Mouse (Mus musculus) urinary bladder, postnatal 36 days (tissue): ENCODE measurements at regions not wholly inside any gene's neighbourhood (a gene's known extent, or its start where the extent isn't known, plus 50 kb on each side); places are given as distances from the start of the nearest gene placed in this dataset.

Source experiments
- DNase-seq, 2 experiments: peaks; one replicate each; pipeline ENCODE4 v3.0.0; 2022; ENCODE audit warnings: low spot score in 2 of 2, mixed read lengths in 1 of 2

- no peak for DNase-seq
Observed at GRCm38 (mm10) chr6:51002713-51003112, 348.5 kb upstream of the Npvf start.

- DNase-seq: no peak
Observed at GRCm38 (mm10) chr6:51006074-51006591, 351.9 kb upstream of the Npvf start.

DNA sequence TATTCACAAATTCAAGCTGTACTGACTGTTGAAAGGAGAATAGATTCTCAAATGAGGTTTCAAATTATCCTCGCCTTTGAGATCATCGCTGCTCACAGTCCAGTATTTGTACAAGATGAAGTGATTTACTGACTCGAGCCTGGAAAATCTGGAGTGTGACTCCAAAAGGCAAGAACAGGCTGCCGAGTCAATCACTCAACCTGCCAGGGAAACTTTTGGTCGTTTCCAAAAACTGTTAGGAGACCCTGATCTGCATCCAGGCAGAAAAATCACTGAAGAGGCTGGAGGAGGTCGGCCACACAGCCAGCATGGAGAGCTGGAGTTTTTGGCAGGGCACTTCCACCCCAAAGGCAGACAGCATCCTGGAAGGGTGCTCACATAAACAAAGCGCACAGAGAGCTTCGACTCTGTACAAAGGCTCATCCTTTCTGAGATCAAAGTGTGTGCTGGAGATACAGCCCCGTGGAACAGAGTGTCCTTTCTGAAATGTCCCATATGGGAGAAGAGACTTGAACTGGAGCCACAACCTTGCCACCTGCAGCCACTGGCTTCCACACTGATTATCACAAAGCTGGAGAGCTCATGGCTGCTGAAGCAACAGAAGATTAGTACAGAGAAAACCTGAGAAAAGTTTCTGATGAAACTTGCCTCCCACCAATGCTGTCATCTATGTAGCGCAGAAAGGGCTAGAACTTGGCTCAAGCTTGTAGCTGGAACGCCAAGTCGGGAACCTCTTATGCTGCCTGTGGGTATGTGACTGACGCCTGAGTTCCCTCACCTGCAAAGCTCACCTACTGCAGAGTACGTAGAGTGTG lies 355.5 kb upstream of the Npvf start:
- no peak for DNase-seq

DNA sequence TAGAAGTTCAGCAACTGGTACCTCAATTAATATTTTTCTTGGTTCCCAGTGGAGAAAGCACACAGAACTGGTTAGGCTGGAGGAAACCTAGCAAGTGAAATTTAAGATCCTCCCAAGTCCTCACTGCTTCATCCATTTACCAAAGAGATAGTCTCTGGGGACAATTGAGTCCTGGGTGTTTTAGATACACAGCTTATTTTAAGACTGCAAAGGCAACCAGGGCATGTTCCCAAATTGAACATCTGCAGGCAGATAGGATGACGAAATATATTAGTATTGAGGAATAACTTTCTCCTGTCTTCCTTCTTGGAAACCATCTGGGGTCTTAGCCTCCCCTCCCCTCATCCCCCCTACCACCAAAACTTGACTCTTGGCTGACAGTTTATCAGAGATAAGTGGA lies 356.3 kb upstream of the Npvf start:
- no peak for DNase-seq

GRCm38 (mm10) chr6:51012086-51012830 lies 358.0 kb upstream of the Npvf start:
- DNase-seq: peak in 1 of 2 experiments; percentile 42

- DNase-seq: no peak
Observed at GRCm38 (mm10) chr6:51015735-51016134, 361.5 kb upstream of the Npvf start.

GRCm38 (mm10) chr6:51016441-51017070 lies 362.3 kb upstream of the Npvf start:
- DNase-seq: no peak

DNA sequence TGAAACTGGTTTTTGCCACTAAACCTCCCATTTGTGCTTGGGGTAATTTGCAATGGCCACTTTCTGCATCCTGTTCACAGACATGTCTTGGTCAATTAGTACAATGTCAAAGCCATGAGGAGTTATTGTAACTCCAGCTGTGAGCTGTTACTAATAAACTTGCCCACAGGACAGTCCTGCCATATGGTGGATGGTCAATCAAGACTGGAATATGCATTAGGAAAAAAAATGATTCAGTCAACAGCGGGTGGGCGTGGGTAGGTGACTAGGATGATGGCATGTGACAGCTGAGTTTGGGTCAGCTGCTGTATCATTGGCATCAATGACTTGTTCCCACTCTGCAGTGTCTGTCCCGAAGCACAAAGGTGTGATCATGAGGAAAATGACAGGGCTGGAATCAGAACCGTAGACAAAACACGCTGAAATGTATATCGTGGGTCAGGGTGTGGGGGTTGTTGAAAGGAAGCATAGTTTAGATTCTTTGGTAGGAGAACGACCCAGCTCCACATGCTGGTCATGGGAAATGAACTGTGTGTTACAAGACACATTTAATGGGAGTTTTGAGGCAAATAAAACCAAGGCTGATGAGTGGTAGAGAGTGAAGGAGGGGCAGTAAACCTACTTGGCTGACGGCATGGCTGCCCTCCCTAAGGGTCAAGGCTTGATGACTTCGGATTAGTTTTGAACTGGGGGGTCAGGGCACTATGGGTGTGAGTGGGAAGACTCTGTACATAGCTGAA lies 363.2 kb upstream of the Npvf start:
- no peak for DNase-seq

DNA sequence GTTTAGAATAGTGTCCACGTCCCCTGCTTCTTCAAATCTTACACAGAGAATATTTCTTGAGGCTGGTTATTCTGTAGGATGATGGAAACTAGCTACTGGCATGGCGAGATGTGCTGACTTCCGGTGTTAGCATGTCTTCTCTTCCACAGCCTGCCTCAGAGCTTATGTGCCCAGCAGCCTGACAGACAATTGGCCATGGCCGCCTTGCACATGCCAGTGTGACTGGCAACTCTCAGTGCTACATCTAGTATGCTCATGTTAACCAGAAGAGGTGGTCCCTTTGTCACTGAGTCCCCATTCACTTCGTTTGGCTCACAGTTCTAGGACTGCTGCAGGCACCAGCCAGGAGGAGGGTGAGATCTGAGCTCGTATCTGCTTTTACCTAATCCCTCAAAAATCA lies 367.0 kb upstream of the Npvf start:
- DNase-seq: no peak

DNA sequence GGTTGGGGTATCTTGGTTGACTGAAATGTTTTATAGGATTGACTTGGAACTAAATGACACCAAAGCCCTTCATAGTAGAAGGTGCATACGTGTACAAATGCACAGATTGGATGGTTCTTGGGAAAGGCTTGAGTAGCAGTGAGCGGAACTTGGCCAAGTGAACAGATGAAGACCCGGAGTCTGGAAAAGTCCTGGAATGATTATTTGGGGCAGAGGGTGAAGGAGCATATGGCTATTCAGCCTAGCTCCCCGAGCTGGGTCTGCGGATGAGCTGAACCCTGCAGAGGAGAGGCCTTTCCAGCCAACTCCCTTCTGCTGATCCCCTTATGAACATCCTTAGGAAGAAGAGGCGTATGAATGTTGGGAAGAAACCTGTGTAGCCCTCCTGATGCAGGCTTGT lies 369.1 kb upstream of the Npvf start:
- no peak for DNase-seq

GRCm38 (mm10) chr6:51024756-51025155 lies 370.5 kb upstream of the Npvf start:
- no peak for DNase-seq

DNA sequence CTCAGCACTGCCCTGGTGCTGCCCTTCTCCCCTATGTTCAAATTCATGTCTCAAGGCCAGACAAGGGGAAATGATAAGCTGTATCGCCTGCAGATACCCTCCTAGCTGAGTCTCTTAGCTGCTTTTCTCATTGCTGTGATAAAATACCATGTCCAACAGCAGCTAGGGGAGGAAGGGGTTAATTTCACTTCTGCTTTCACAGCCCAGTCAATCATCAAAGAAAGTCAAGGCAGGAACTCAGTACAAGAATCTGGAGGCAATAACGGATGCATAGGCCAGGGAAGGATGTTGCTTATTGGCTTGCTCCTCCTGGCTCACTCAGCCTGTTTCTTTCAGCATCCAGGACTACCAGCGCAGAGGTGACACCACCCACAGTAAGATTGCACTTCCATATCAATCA lies 371.2 kb upstream of the Npvf start:
- DNase-seq: no peak

GRCm38 (mm10) chr6:51027296-51027695 lies 373.1 kb upstream of the Npvf start:
- no peak for DNase-seq

GRCm38 (mm10) chr6:51029516-51029915 lies 375.3 kb upstream of the Npvf start:
- DNase-seq: no peak

GRCm38 (mm10) chr6:51029953-51030352 lies 375.7 kb upstream of the Npvf start:
- DNase-seq: no peak

DNA sequence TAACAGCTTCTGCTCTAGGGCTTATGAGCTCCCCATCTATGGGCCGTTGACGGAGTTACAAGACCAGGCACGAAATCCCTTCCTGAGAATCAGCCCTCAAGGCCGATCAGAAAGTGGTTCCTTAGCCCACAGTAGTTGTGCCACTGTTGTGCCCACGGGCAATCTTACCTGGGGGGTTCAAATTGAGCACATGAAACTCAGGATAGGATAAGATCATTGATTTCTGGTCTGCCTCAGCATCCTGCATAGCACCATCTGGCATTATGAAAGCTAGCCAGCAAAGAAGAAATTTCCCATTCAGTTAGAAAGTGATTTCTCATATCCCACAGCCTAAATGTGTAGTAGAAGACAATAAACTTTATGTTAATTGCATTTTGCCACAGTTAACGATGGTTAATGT lies 379.6 kb upstream of the Npvf start:
- DNase-seq: no peak

DNA sequence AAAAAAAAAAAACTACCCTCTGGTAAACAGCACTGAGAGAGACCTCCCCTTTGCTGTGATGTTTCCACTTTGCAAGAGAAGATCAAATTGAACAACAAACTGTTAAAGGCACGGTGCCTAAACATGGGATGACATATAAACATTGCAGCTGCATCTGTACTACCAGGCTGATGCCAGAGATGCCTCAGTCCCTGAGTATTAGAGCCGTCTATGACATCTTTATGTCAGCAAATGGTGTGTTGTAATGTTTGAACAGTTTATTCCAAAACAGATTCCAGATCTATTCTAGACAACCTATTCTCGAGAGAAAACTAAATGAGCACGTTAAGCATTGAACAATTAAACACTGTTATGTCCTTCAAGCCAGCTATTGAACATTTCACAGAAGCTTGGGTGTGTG lies 381.8 kb upstream of the Npvf start:
- no peak for DNase-seq

DNA sequence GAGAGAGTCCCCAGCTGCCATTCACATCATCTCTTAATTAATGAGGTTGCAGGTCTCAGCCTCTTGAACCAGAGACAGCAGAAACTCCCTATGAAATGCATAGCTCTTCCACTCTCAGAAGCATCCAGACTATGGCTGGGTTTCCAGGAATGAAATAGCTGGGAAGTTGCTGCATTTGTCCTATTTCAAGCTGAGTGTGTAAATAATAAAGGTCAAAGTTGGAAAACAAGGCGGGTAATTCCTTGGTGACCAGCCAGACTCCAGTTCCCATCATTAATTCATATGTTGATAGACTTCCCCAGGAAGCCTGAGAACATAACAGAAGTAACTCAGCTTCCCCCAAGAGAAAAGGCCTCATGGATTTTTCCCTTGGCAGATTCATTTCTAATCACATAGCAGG lies 382.3 kb upstream of the Npvf start:
- DNase-seq: no peak

DNA sequence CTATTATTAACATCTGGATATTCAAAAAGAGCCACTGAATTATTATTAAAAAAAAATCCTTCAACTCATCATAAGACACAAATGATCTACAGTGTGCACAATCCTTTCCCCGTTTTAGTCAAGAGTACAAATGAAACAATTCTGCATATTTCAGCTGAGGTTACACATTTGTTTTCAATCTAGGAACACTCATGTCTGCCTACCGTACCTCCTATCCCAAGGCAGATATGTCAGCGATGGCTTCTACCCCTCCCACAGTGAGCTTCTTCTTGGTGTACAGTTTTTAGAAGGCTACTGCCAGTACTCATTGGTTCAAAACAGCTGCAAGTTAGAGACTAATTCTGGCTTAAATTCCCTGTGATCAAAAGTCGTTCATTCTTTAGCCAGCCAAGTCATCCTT lies 382.7 kb upstream of the Npvf start:
- DNase-seq: no peak

GRCm38 (mm10) chr6:51039486-51040180 lies 385.4 kb upstream of the Npvf start:
- DNase-seq: no peak

DNA sequence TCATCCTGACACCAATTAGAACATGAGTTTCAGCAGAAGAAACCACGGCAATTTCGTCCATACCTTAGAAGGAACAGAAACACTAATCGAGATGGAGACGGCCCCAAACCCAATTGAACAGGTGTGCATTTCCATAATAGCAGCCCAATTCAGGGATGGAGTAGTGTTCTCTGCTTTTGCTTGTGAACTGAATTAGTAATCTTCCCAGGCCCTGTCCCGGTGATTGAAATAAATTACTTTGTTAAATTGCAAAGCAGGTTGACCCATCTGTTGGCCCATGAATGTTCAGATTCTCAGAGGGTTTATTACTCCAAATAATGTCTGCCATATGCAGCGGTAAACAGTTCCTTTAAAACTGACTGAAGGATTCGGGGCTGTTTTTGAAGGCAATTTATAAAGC lies 388.5 kb upstream of the Nfe2l3 start:
- DNase-seq: no peak
